11 mouse cellular contexts compared by ENCODE assay signal in genomic region chr19:55660165-55660564, GRCm38 (mm10).
A peak's percentile ranks its signal among the peaks of the same experiment; 100 is the strongest.
DNase-seq lines count a peak whose midpoint lies in the region; ATAC-seq and TF ChIP-seq lines count a peak whose summit lies in the region.
"Had no signal": no experiment of that assay in that cellular context is flagged by ENCODE, and none has a peak within 500 bp of the region (broad histone marks: within the 10 kb centered on the region; RNA-seq: fewer than 3 reads in every experiment).

No protein-coding gene starts in this region.

- ATAC-seq in liver, postnatal 0 days, result peak; percentile 58
- ATAC-seq in neutrophil, adult 5-6 weeks (ENCODE audit: extremely low read depth, insufficient number of reproducible peaks, low FRiP score, poor library complexity, severe bottlenecking), result peak; percentile 78
- no peak for ATAC-seq in midbrain, embryonic 11.5 days (ENCODE audit: low FRiP score)
- ATAC-seq: midbrain, embryonic 13.5 days; Patski had no signal

- no peak overlapping the region for H3K4me3 ChIP-seq in gastrocnemius, adult 2 months
- H3K4me3 ChIP-seq in liver, postnatal 0 days (ENCODE audit: low read depth, low read length), result no peak overlapping the region
- H3K4me3 ChIP-seq in midbrain, embryonic 11.5 days (ENCODE audit: low read depth, low read length), result no peak overlapping the region
- H3K4me3 ChIP-seq: midbrain, embryonic 13.5 days had no signal

- no peaks in the 10 kb centered on the region for H3K4me1 ChIP-seq in liver, postnatal 0 days (ENCODE audit: insufficient read depth)
- H3K4me1 ChIP-seq in midbrain, embryonic 11.5 days (ENCODE audit: control insufficient read depth, insufficient read depth, low read length), result no peaks in the 10 kb centered on the region

- H3K27me3 ChIP-seq in liver, postnatal 0 days (ENCODE audit: insufficient read depth, low read length), result no peaks in the 10 kb centered on the region
- H3K27me3 ChIP-seq in midbrain, embryonic 11.5 days (ENCODE audit: control insufficient read depth, insufficient read depth, low read length), result no peaks in the 10 kb centered on the region
- H3K27me3 ChIP-seq: midbrain, embryonic 13.5 days; Patski had no signal

- no peaks in the 10 kb centered on the region for H3K9me3 ChIP-seq in liver, postnatal 0 days (ENCODE audit: low read length)
- no peaks in the 10 kb centered on the region for H3K9me3 ChIP-seq in midbrain, embryonic 11.5 days (ENCODE audit: control insufficient read depth, low read length)
- H3K9me3 ChIP-seq: midbrain, embryonic 13.5 days had no signal

- WGBS in liver, postnatal 0 days (ENCODE audit: insufficient replicate concordance), result 37% methylated on average over 11 of the region's 11 CpGs
- 92% methylated on average over 11 of the region's 11 CpGs for WGBS in midbrain, embryonic 11.5 days

- H3K4me2 ChIP-seq in liver, postnatal 0 days (ENCODE audit: low read depth, low read length), result peak overlapping the region; percentile 20; the same call in 1 of the 2 replicates
- no peak overlapping the region for H3K4me2 ChIP-seq in midbrain, embryonic 11.5 days
- H3K4me2 ChIP-seq: midbrain, embryonic 13.5 days had no signal

- H3K27ac ChIP-seq in gastrocnemius, adult 2 months, result no peak overlapping the region
- no peak overlapping the region for H3K27ac ChIP-seq in liver, postnatal 0 days (ENCODE audit: low read depth)
- no peak overlapping the region for H3K27ac ChIP-seq in midbrain, embryonic 11.5 days (ENCODE audit: low read depth, low read length)
- H3K27ac ChIP-seq: midbrain, embryonic 13.5 days had no signal

- TF ChIP-seq CTCF in gastrocnemius, adult 2 months (IDR thresholded peaks at IDR 0.05), result no peak
- TF ChIP-seq CTCF in liver, postnatal 0 days (IDR thresholded peaks at IDR 0.05; ENCODE audit: low read depth), result no peak

- H3K36me3 ChIP-seq in liver, postnatal 0 days (replicated peaks; ENCODE audit: insufficient read depth, low read length), result no peaks in the 10 kb centered on the region
- no peaks in the 10 kb centered on the region for H3K36me3 ChIP-seq in midbrain, embryonic 11.5 days (ENCODE audit: control insufficient read depth, insufficient read depth, low read length)
- H3K36me3 ChIP-seq: midbrain, embryonic 13.5 days had no signal

- no peak overlapping the region for H3K9ac ChIP-seq in liver, postnatal 0 days (replicated peaks)
- H3K9ac ChIP-seq in midbrain, embryonic 11.5 days (ENCODE audit: low read length), result no peak overlapping the region
- H3K9ac ChIP-seq: midbrain, embryonic 13.5 days had no signal

- no peak for TF ChIP-seq EP300 in liver, postnatal 0 days (IDR thresholded peaks at IDR 0.05; ENCODE audit: low read depth)

- intact Hi-C loops in gastrocnemius, adult 2 months (cut with DNase I), result no loop called here

- peak; percentile 27 for DNase-seq in gastrocnemius, adult 2 months
- DNase-seq in gastrocnemius, postnatal 10 days, result no peak
- peak; percentile 39 to 46 for DNase-seq in right cerebral cortex, postnatal 10 days (ENCODE audit: low spot score in 2 of 2)
- no peak for DNase-seq in right cerebral cortex, adult 18-20 months
- DNase-seq in liver, postnatal 0 days, result peak; percentile 44
- DNase-seq in urinary bladder, postnatal 4 days (ENCODE audit: low spot score in 2 of 2), result no peak
- no peak for DNase-seq in midbrain, embryonic 11.5 days (ENCODE audit: low spot score, missing footprints)
- DNase-seq: kidney, postnatal 14 days had no signal

Comparison
In these comparisons a context has a peak if more than half of its experiments do, and no peak if none do; other contexts are left out.
1. DNase-seq: peak in gastrocnemius, adult 2 months (single experiment), right cerebral cortex, postnatal 10 days (2 of 2) and liver, postnatal 0 days (single experiment); none in gastrocnemius, postnatal 10 days (single experiment), right cerebral cortex, adult 18-20 months (single experiment), urinary bladder, postnatal 4 days (0 of 2) and midbrain, embryonic 11.5 days (single experiment).